Mouse (Mus musculus): ENCODE measurements at regions not wholly inside any gene's neighbourhood (a gene's known extent, or its start where the extent isn't known, plus 50 kb on each side); places are given as distances from the start of the nearest gene placed in this dataset.

- DNase-seq (ENCODE audit: extremely low spot score, low spot score) = no peak
Measured at GRCm38 (mm10) chr3:38049290-38049689, 325.0 kb upstream of the Gm5148 start.

- no peak for DNase-seq (ENCODE audit: extremely low spot score, low spot score)
Measured at GRCm38 (mm10) chr3:38047445-38047844, 323.2 kb upstream of the Gm5148 start.

- no peak for DNase-seq (ENCODE audit: extremely low spot score, low spot score)
Measured at GRCm38 (mm10) chr3:38046611-38047010, 322.3 kb upstream of the Gm5148 start.

GRCm38 (mm10) chr3:38045989-38046388, 321.7 kb upstream of the Gm5148 start:
- no peak for DNase-seq (ENCODE audit: extremely low spot score, low spot score)

- no peak for DNase-seq (ENCODE audit: extremely low spot score, low spot score)
Measured at GRCm38 (mm10) chr3:38045523-38045922, 321.2 kb upstream of the Gm5148 start.

- DNase-seq (ENCODE audit: extremely low spot score, low spot score) = no peak
Measured at GRCm38 (mm10) chr3:38044338-38044737, 320.0 kb upstream of the Gm5148 start.

GRCm38 (mm10) chr3:38042614-38043013, 318.3 kb upstream of the Gm5148 start:
- DNase-seq (ENCODE audit: extremely low spot score, low spot score) = peak; percentile 50

- DNase-seq (ENCODE audit: extremely low spot score, low spot score) = no peak
Measured at GRCm38 (mm10) chr3:38036131-38036530, 311.8 kb upstream of the Gm5148 start.

GRCm38 (mm10) chr3:38034138-38034537, 309.8 kb upstream of the Gm5148 start:
- no peak for DNase-seq (ENCODE audit: extremely low spot score, low spot score)

- no peak for DNase-seq (ENCODE audit: extremely low spot score, low spot score)
Measured at GRCm38 (mm10) chr3:38014768-38015167, 290.5 kb upstream of the Gm5148 start.

- no peak for DNase-seq (ENCODE audit: extremely low spot score, low spot score)
Measured at GRCm38 (mm10) chr3:38009168-38009567, 284.9 kb upstream of the Gm5148 start.

GRCm38 (mm10) chr3:38008321-38008720, 284.0 kb upstream of the Gm5148 start:
- DNase-seq (ENCODE audit: extremely low spot score, low spot score) = no peak

GRCm38 (mm10) chr3:38007626-38008025, 283.3 kb upstream of the Gm5148 start:
- no peak for DNase-seq (ENCODE audit: extremely low spot score, low spot score)

GRCm38 (mm10) chr3:38002275-38002674, 278.0 kb upstream of the Gm5148 start:
- DNase-seq (ENCODE audit: extremely low spot score, low spot score) = no peak

- DNase-seq (ENCODE audit: extremely low spot score, low spot score) = no peak
Measured at GRCm38 (mm10) chr3:37999779-38000178, 275.5 kb upstream of the Gm5148 start.

- DNase-seq (ENCODE audit: extremely low spot score, low spot score) = no peak
Measured at GRCm38 (mm10) chr3:37997998-37998397, 273.7 kb upstream of the Gm5148 start.

- DNase-seq (ENCODE audit: extremely low spot score, low spot score) = no peak
Measured at GRCm38 (mm10) chr3:37989992-37990391, 265.7 kb upstream of the Gm5148 start.

GRCm38 (mm10) chr3:37987775-37988505, 263.6 kb upstream of the Gm5148 start:
- no peak for DNase-seq (ENCODE audit: extremely low spot score, low spot score)

GRCm38 (mm10) chr3:37987007-37987774, 262.9 kb upstream of the Gm5148 start:
- DNase-seq (ENCODE audit: extremely low spot score, low spot score) = no peak

- no peak for DNase-seq (ENCODE audit: extremely low spot score, low spot score)
Measured at GRCm38 (mm10) chr3:37984706-37985105, 260.4 kb upstream of the Gm5148 start.

- no peak for DNase-seq (ENCODE audit: extremely low spot score, low spot score)
Measured at GRCm38 (mm10) chr3:37981481-37982180, 257.3 kb upstream of the Gm5148 start.

GRCm38 (mm10) chr3:37979871-37980270, 255.6 kb upstream of the Gm5148 start:
- no peak for DNase-seq (ENCODE audit: extremely low spot score, low spot score)
